Mouse (Mus musculus) heart, embryonic 14.5 days (tissue): ENCODE results near the gene Tmem200c. TPM values are rescaled to one million over a fixed set of nuclear protein-coding genes. Genes with fewer than 3 reads are reported as not detected.

Source experiments
- ATAC-seq: fragments of 200-750 bp; cut with Nextera tagmentation; 2 replicates; pipeline ENCODE4 v1.8.0; 2017; ENCODE audit warnings: low read depth, moderate TSS enrichment; ENCODE audit not compliant: insufficient number of reproducible peaks, insufficient read depth, low FRiP score
- H3K27ac ChIP-seq, 2 experiments: fragments of 200-500 bp in 1 of 2; fragments of 300-500 bp in 1 of 2; sonication (generic) in 1 of 2; replicated peaks in 1 of 2; 2 replicates each; pipeline ENCODE4 v1.5.1; 2012 to 2014; ENCODE audit warnings: low read depth in 2 of 2, low read length in 2 of 2, control low read depth in 1 of 2, mild to moderate bottlenecking in 1 of 2, mixed read lengths in 1 of 2; ENCODE audit not compliant: control insufficient read depth in 1 of 2, insufficient read depth in 1 of 2
- H3K27me3 ChIP-seq: fragments of 300-500 bp; sonication (generic); 2 replicates; pipeline ENCODE4 v1.6.1; 2014; ENCODE audit warnings: mild to moderate bottlenecking, low read length, control low read depth; ENCODE audit not compliant: control insufficient read depth, insufficient read depth
- H3K36me3 ChIP-seq: fragments of 300-500 bp; sonication (generic); 2 replicates; pipeline ENCODE4 v1.6.1; 2014; ENCODE audit warnings: mild to moderate bottlenecking, control low read depth, low read length, mixed read lengths; ENCODE audit not compliant: control insufficient read depth, insufficient read depth
- H3K4me1 ChIP-seq, 2 experiments: fragments of 200-500 bp in 1 of 2; fragments of 300-500 bp in 1 of 2; sonication (generic) in 1 of 2; 2 replicates each; pipeline ENCODE4 v1.6.1; 2012 to 2014; ENCODE audit warnings: low read length in 2 of 2, control low read depth in 1 of 2, mixed read lengths in 1 of 2; ENCODE audit not compliant: control insufficient read depth in 2 of 2, insufficient read depth in 2 of 2
- H3K4me2 ChIP-seq: fragments of 300-500 bp; sonication (generic); 2 replicates; pipeline ENCODE4 v1.6.1; 2014; ENCODE audit warnings: mild to moderate bottlenecking, low read length
- H3K4me3 ChIP-seq, 2 experiments: fragments of 200-500 bp in 1 of 2; fragments of 300-500 bp in 1 of 2; sonication (generic) in 1 of 2; 2 replicates each; pipeline ENCODE4 v1.5.1; 2012 to 2014; ENCODE audit warnings: low read length in 2 of 2, mild to moderate bottlenecking in 2 of 2, control low read depth in 1 of 2, low read depth in 1 of 2, moderate library complexity in 1 of 2; ENCODE audit not compliant: control insufficient read depth in 1 of 2, insufficient read depth in 1 of 2
- H3K9ac ChIP-seq: fragments of 300-500 bp; sonication (generic); 2 replicates; pipeline ENCODE4 v1.6.1; 2014; ENCODE audit warnings: mild to moderate bottlenecking, low read length
- H3K9me3 ChIP-seq: fragments of 300-500 bp; sonication (generic); 2 replicates; pipeline ENCODE4 v1.6.1; 2016; ENCODE audit warnings: low read length, control low read depth; ENCODE audit not compliant: control insufficient read depth
- WGBS: fragments of 180-500 bp; shearing (Covaris S2); extraction: QIAGEN DNeasy Blood & Tissue Kit; methylation state at CpG from one replicate; pipeline ENCODE4 v1.1.7; 2014; 5-methylcytosine and 5-hydroxymethylcytosine counted together
- polyA plus RNA-seq: library from polyadenylated mRNA; unstranded; fragments of >200 nt; fragmentation: Nextera tagmentation; extraction: Ambion mirVana; gene quantifications from 2 replicates; pipeline ENCODE4 v1.2.1, GENCODE M21; 2014

The Tmem200c gene
- 0.05 and 0.16 TPM in 2 replicates for polyA plus RNA-seq

GRCm38 (mm10) chr17:68826323-68826722 lies at the start of gene Tmem200c:
Gene Tmem200c (plus strand): TSS chr17:68826623.
- no peaks in the 10 kb centered on the region for H3K9me3 ChIP-seq
- no peak for ATAC-seq
- no peaks in the 10 kb centered on the region for H3K27me3 ChIP-seq
- H3K9ac ChIP-seq, result no peak within 1 kb of the TSS
- H3K4me3 ChIP-seq, result no peak within 1 kb of the TSS
- 68% methylated on average over 6 of the region's 6 CpGs for WGBS
- H3K27ac ChIP-seq, result no peak within 1 kb of the TSS
- H3K4me2 ChIP-seq, result no peak within 1 kb of the TSS
- H3K4me1 ChIP-seq, result no peaks in the 10 kb centered on the region
- H3K36me3 ChIP-seq, result no peaks in the 10 kb centered on the region

GRCm38 (mm10) chr17:68793741-68794140 lies 32.7 kb upstream of the Tmem200c start:
- Histone ChIP-seq H3K27ac (no peak overlapping the region), H3K27me3 (no peaks in the 10 kb centered on the region), H3K36me3 (no peaks in the 10 kb centered on the region), H3K4me2 (no peak overlapping the region), H3K9me3 (no peaks in the 10 kb centered on the region), H3K4me3 (no peak overlapping the region), H3K9ac (no peak overlapping the region), H3K4me1 (no peaks in the 10 kb centered on the region)
- no peak for ATAC-seq
- WGBS, result 81% methylated on average over 4 of the region's 4 CpGs

GRCm38 (mm10) chr17:68836655-68837012 lies 10.2 kb downstream of the Tmem200c start:
- peak overlapping the region; percentile 22 for H3K9ac ChIP-seq
- no peaks in the 10 kb centered on the region for H3K9me3 ChIP-seq
- H3K4me3 ChIP-seq, result peak overlapping the region in 1 of 2 experiments; percentile 54; a peak in 2 of 4 replicates
- peaks cover 10 to 21% of the 10 kb centered on the region in 2 experiments; a peak in 3 of 4 replicates for H3K4me1 ChIP-seq
- peaks cover 74% of the 10 kb centered on the region for H3K27me3 ChIP-seq
- WGBS, result 5% methylated on average over 4 of the region's 15 CpGs
- H3K27ac ChIP-seq, result no peak overlapping the region
- H3K4me2 ChIP-seq, result peak overlapping the region; percentile 87
- no peaks in the 10 kb centered on the region for H3K36me3 ChIP-seq
- ATAC-seq, result no peak

GRCm38 (mm10) chr17:68837013-68837858 lies 10.8 kb downstream of the Tmem200c start:
- peak overlapping the region; percentile 22 for H3K9ac ChIP-seq
- H3K27me3 ChIP-seq, result peaks cover 75% of the 10 kb centered on the region
- H3K27ac ChIP-seq, result no peak overlapping the region
- peaks cover 12 to 21% of the 10 kb centered on the region in 2 experiments for H3K4me1 ChIP-seq
- no peaks in the 10 kb centered on the region for H3K9me3 ChIP-seq
- WGBS, result under 1% methylated on average over 63 of the region's 72 CpGs
- H3K4me3 ChIP-seq, result peak overlapping the region; percentile 47 to 54
- ATAC-seq, result no peak
- H3K36me3 ChIP-seq, result no peaks in the 10 kb centered on the region
- peak overlapping the region; percentile 87 for H3K4me2 ChIP-seq

GRCm38 (mm10) chr17:68837859-68838194 lies 11.4 kb downstream of the Tmem200c start:
- no peaks in the 10 kb centered on the region for H3K36me3 ChIP-seq
- no peak for ATAC-seq
- H3K9ac ChIP-seq, result no peak overlapping the region
- 13% methylated on average over 4 of the region's 4 CpGs for WGBS
- peaks cover 12 to 21% of the 10 kb centered on the region in 2 experiments for H3K4me1 ChIP-seq
- no peaks in the 10 kb centered on the region for H3K9me3 ChIP-seq
- H3K4me2 ChIP-seq, result peak overlapping the region; percentile 87
- H3K4me3 ChIP-seq, result peak overlapping the region; percentile 47 to 54
- no peak overlapping the region for H3K27ac ChIP-seq
- peaks cover 80% of the 10 kb centered on the region for H3K27me3 ChIP-seq

GRCm38 (mm10) chr17:68839888-68840571 lies 13.6 kb downstream of the Tmem200c start:
- 6% methylated on average over 17 of the region's 17 CpGs for WGBS
- Histone ChIP-seq H3K36me3 (no peaks in the 10 kb centered on the region), H3K4me2 (peak overlapping the region; percentile 94), H3K27ac (no peak overlapping the region), H3K27me3 (peaks cover 80% of the 10 kb centered on the region), H3K9ac (no peak overlapping the region), H3K4me1 (peaks cover 12 to 21% of the 10 kb centered on the region in 2 experiments), H3K4me3 (peak overlapping the region; percentile 50 to 53; a peak in 2 of 4 replicates), H3K9me3 (no peaks in the 10 kb centered on the region)
- ATAC-seq, result no peak

- H3K27ac ChIP-seq, result no peak overlapping the region
- H3K9me3 ChIP-seq, result no peaks in the 10 kb centered on the region
- H3K9ac ChIP-seq, result no peak overlapping the region
- peak overlapping the region; percentile 94 for H3K4me2 ChIP-seq
- peaks cover 12 to 21% of the 10 kb centered on the region in 2 experiments for H3K4me1 ChIP-seq
- peaks cover 79% of the 10 kb centered on the region for H3K27me3 ChIP-seq
- no peak for ATAC-seq
- H3K4me3 ChIP-seq, result peak overlapping the region; percentile 50 to 53
- no peaks in the 10 kb centered on the region for H3K36me3 ChIP-seq
- 13% methylated on average over 10 of the region's 10 CpGs for WGBS
Measured at GRCm38 (mm10) chr17:68840572-68840939, 14.1 kb downstream of the Tmem200c start.
